Mouse (Mus musculus) spleen, adult 18-20 months (tissue): ENCODE data around the gene Amdhd2.

Experiments
- DNase-seq, 2 experiments: peaks; one replicate each; pipeline ENCODE4 v3.0.0; 2022; ENCODE audit warnings: mixed read lengths in 2 of 2

Gene Amdhd2

GRCm38 (mm10) chr17:24197032-24197824 is 33.7 kb upstream of the Amdhd2 start:
- no peak for DNase-seq

DNA sequence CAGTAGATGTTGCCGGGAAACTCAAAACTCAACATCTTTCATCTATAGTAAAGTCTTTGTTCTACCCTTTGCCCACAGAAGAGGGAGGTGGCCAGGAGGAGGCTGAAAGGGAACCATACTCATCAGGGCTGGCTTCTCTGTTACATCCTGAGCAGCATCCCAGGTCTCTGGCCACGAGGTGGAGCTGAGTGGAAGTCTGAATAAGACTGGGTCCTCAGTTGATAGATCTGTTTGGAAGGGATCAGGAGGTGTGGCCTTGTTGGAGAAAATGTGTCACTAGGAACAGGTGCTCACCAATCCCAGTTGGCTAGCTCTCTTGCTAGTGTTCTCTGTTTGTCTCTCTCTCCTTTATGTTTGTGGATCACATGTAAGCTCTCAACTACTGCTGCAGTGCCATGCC is 31.8 kb upstream of the Amdhd2 start:
- no peak for DNase-seq

- DNase-seq: no peak
Observed at GRCm38 (mm10) chr17:24193769-24194168, 30.2 kb upstream of the Amdhd2 start.

- DNase-seq: no peak
Observed at GRCm38 (mm10) chr17:24193268-24193667, 29.7 kb upstream of the Amdhd2 start.

GRCm38 (mm10) chr17:24192848-24193247 is 29.3 kb upstream of the Amdhd2 start:
- no peak for DNase-seq

GRCm38 (mm10) chr17:24191481-24191880 is 27.9 kb upstream of the Amdhd2 start:
- no peak for DNase-seq

DNA sequence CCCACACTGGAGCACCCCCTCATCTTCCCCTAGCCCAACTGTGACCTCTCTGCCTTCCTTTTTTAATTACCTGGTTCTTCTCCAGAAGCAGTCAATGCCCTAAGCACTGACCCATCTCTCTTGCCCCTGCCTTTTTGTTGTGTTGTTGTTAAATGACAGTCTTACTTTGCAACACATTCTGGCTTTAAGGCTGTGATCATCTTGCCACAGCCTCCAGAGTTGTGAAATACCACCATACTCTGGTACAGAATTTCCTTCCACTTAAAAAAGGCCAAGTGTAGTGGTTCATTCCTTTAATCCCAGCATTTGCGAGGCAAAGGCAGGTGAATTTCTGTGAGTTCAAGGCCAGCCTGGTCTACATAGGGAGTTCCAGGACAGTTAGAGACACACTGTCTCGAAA is 27.4 kb upstream of the Amdhd2 start:
- DNase-seq: no peak

DNA sequence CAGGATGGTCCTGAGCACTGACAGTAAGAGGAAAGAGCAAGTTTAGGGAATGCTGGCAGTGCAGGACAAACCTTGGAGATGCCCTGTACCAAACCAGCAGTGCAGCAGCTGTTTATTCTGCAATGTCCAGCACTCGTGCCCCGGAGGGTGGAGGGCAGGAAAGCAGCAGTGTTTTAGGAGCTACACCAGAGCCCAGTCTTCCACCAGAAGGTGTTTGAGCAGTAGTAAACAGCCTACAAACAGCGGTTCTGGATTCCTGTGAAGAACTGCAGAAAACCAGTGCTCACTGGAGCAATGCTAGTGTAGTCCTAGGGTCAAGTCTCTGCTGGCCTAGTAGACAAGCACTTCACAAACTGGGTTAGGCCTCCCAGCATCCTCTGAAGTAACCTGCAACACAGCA is 10.7 kb upstream of the Amdhd2 start:
- DNase-seq: no peak

- peak in 1 of 2 experiments; percentile 62 for DNase-seq
Observed at GRCm38 (mm10) chr17:24173423-24173822, 9.9 kb upstream of the Amdhd2 start.

DNA sequence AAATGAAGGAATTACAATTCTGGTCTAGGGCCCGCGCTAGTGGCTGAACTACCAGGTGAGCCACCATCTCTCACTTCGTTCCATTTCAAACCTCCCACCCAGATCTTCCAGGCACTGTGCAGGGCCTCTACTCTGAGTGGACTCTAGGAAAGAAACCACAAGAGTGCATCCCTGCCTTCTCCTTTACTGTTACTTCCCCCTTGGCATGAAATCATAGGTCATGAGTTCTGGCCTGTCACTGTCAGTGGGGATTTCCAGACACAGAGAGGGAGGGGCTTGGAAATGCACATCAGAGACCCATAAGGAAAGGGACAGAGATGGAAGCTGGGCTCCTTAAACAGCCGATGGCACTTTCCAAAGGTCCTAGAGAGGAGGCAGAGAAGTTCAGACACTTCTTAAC is 8.2 kb upstream of the Amdhd2 start:
- no peak for DNase-seq

DNA sequence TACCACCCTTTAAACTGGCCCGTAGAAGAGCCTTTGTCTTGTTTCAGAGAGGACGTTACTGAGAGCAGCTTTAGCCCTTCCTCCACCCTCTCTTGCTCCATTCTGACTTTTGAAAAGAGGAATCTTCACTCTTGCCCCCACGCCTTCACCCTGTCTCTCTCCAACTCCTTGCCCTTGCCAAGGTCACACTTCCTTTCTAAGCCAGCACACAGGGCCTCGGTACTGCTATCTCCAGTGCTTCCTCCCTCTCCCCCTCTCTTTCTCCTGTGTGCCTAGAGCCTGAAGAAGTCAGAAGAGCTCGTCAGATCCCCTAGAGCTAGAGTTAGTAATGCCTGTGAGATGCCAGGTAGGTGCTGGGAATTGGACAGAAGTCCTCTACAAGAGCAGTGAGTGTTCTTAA is 7.2 kb upstream of the Amdhd2 start:
- DNase-seq: no peak

- DNase-seq: no peak
Observed at GRCm38 (mm10) chr17:24170125-24170524, 6.6 kb upstream of the Amdhd2 start.

DNA sequence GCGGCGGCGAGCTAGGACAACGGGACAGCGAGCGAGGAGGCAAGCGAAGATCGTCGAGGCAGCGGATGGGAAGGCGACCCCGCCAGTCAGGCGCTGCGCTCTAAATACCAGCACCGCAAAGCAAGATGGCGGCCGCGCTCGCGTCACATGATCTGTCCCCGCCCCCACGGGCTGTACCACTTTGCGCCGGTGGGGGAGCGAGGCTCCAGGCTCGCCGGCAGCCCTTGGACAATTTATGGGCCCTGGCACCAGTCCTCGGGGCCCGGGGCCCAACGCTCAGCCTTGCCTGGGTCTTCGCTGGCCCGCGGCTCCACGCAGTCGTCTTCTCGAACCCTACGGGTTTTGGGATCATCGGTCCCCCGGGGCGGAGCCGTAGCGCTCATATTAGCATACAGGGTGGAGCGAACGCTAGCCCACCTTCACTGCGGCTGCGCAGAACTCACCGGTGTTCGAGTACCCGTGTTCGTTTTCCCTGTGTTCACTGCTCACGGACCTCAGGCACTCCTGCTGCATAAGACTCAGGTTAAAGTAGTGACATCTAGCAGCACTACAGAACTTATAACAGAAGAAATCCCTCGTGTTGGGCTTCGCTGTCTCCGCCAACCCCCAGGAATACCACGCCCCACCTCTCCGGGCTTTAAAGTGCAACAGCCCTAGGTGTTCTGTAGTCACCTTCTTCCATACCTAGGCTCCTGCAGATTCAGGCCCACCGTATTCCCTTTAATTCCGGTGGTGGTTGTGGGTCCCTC is 5.9 kb upstream of the Amdhd2 start, which contains the start of gene Atp6v0c:
Gene Atp6v0c, minus strand, starts transcription at position 386 of the 749 bp plus-strand sequence.
- DNase-seq: peak; percentile 90 to 93

DNA sequence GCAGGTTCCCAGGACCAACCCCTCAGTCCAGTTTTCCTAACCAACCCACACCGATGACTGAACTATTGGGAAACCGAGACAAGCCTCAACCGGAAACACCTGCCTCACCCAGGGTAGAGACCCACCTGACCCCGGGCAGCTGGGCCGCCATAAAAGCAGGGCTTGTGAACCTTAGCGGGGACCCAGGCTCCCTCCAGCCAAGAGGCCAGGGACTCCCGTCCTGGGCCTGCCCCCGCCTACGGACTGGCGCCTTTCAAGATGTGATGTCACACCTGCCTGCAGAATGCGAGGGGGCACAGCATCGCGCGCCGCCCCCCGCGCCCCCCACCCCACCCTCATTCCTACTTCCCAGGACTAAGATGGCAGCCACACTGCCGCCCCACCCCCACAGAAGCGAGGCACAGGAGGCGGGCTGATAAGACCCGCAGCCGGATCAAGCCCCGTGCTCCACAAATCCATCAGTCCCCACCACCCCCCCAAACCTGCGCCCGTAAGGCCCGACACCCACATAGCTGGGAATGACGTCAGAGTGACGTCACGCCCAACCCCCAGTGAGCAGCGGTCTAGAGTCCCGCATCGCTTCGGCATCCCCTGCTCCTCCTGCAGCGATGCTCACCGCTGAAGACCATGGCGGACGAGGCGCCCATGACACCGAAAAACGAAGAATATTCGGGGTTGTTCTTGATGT is 5.2 kb upstream of the Amdhd2 start:
- peak; percentile 57 to 62 for DNase-seq

- no peak for DNase-seq
Observed at GRCm38 (mm10) chr17:24167891-24168505, 4.4 kb upstream of the Amdhd2 start.

- no peak for DNase-seq
Observed at GRCm38 (mm10) chr17:24167120-24167519, 3.6 kb upstream of the Amdhd2 start.

- no peak for DNase-seq
Observed at GRCm38 (mm10) chr17:24164566-24165259, 1.1 kb upstream of the Amdhd2 start.

- DNase-seq: no peak
Observed at GRCm38 (mm10) chr17:24162584-24163175, 886 bp downstream of the Amdhd2 start.

GRCm38 (mm10) chr17:24161466-24161865 is 2.1 kb downstream of the Amdhd2 start:
- DNase-seq: no peak

- no peak for DNase-seq
Observed at GRCm38 (mm10) chr17:24157526-24157925, 6.0 kb downstream of the Amdhd2 start.

DNA sequence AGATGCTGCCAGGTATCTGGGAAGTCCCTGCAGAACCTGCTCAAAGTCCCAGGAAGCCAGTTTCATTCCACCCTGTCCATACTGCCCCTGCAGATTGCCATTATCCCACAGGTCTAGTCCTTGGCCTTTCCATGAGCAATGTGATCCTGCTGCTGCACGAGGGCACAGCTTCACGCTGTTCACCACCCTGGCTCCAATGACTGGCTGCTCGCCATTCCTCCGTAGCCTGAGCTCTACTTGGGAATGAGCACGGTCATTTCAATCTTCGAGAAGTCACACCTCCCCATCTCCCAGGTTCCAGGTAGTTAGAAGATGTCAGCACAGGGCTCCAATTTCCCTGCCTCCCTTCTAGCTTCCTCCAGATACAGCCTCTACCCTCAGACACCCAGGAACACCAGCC is 6.4 kb downstream of the Amdhd2 start:
- no peak for DNase-seq

DNA sequence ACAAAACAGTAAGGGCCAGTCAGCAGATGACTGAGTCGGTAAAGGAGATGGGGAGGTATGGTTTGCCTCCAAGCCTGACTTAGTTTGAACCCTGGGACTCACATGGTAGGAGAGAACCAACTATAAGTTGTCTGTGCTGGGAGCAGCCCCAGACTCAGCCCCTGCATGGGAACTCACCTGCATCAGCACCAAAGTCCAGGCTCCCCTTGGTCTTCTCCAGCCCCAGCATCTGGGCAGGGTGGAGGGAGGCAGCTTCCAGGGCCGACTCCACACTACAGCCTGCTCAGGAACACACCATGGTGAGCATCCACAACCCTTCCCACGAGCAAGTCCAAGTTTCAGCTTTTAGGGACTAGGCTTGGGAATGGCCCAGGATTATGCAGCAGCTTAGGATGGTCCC is 7.2 kb downstream of the Amdhd2 start:
- DNase-seq: no peak
